ENCODE assay signal across 8 mouse cellular contexts in the genomic region with DNA sequence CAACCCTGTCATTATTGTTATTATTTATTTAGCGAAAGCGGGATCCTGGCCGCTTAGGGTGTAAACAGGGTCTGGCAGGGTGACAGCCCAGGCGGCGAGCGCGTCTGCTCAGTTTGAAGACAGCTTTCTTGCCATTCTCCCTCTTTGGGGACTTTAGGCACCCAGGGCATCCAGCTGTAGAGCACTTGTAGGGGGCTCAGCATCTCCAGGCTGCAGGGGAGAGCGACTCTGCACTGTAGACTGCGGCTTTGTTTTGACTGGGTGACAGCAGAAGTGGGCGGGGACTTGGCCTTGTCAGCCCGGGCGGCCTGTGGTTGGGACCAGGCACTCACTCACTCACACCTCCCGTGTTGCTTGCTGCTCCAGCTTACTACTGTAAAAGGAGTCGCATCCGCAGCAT. TPM values are rescaled to one million over a fixed set of nuclear protein-coding genes. Genes with fewer than 3 reads are reported as not detected.
DNase-seq lines count a peak whose midpoint lies in the region; ATAC-seq lines count a peak whose summit lies in the region.

No protein-coding gene starts in this region.

- ATAC-seq in forebrain, embryonic 16.5 days, result peak; percentile 87

- H3K4me3 ChIP-seq in forebrain, embryonic 16.5 days (replicated peaks; ENCODE audit: low read length), result peak overlapping the region; percentile 91

- H3K9me3 ChIP-seq in forebrain, embryonic 16.5 days (ENCODE audit: control insufficient read depth, low read length), result no peaks in the 10 kb centered on the region

- no peaks in the 10 kb centered on the region for H3K36me3 ChIP-seq in forebrain, embryonic 16.5 days (ENCODE audit: control insufficient read depth, insufficient read depth)

- peak overlapping the region; percentile 96 for H3K27ac ChIP-seq in forebrain, embryonic 16.5 days (ENCODE audit: low read length)

- peak overlapping the region; percentile 94 for H3K9ac ChIP-seq in forebrain, embryonic 16.5 days (replicated peaks; ENCODE audit: low read depth, low read length)

- peaks cover 29% of the 10 kb centered on the region for H3K4me1 ChIP-seq in forebrain, embryonic 16.5 days (replicated peaks; ENCODE audit: control insufficient read depth, insufficient read depth, low read length)

- DNase-seq in MEL-GATA-1-ER (ENCODE audit: extremely low read depth, low read depth), result peak; percentile 84
- peak; percentile 88 to 93 for DNase-seq in cerebellum, adult 18-20 months
- DNase-seq in heart, postnatal 4 days, result peak; percentile 86
- DNase-seq in layer of hippocampus, adult 8-10 months (ENCODE audit: low spot score in 2 of 2), result peak; percentile 57 to 58
- DNase-seq in lung, postnatal 36 days, result peak; percentile 93
- peak; percentile 85 for DNase-seq in retina, embryonic 14.5 days (ENCODE audit: low spot score)
- peak; percentile 92 for DNase-seq in thymus, postnatal 4 days

- WGBS in forebrain, embryonic 16.5 days, result 0% methylated on average over 15 of the region's 15 CpGs

- H3K4me2 ChIP-seq in forebrain, embryonic 16.5 days (ENCODE audit: low read length), result peak overlapping the region; percentile 88

- H3K27me3 ChIP-seq in forebrain, embryonic 16.5 days (replicated peaks; ENCODE audit: control insufficient read depth, insufficient read depth, low read length), result no peaks in the 10 kb centered on the region

RNA-seq across cellular contexts. Expression of a gene that starts 1.5 kb away (rescaled TPM):
- 6.0 and 6.2 TPM in 2 replicates for polyA plus RNA-seq in forebrain, embryonic 16.5 days (2015; fragmentation: Nextera tagmentation; extraction: Ambion mirVana)
- 10 to 100 TPM; 79.5 to 84.6 TPM for total RNA-seq in heart, postnatal 4 days (2021)
- 10 to 100 TPM; 15.4 to 29.7 (median 19.8) TPM for total RNA-seq in layer of hippocampus, adult 8-10 months (2022)

RNA-seq across cellular contexts. Expression of a gene that starts 28.9 kb away (rescaled TPM):
- 0.25 and 0.51 TPM in 2 replicates for polyA plus RNA-seq in forebrain, embryonic 16.5 days (2015; fragmentation: Nextera tagmentation; extraction: Ambion mirVana)
- not detected for total RNA-seq in heart, postnatal 4 days (2021)
- not detected for total RNA-seq in layer of hippocampus, adult 8-10 months (2022)

Comparison
In these comparisons a context has a peak if more than half of its experiments do, and no peak if none do; other contexts are left out.
1. Peak in every context shown above with its lines: DNase-seq, ATAC-seq, H3K4me3 ChIP-seq and H3K27ac ChIP-seq.